Mouse (Mus musculus): ENCODE data around the gene Numbl.

Gene Numbl

DNA sequence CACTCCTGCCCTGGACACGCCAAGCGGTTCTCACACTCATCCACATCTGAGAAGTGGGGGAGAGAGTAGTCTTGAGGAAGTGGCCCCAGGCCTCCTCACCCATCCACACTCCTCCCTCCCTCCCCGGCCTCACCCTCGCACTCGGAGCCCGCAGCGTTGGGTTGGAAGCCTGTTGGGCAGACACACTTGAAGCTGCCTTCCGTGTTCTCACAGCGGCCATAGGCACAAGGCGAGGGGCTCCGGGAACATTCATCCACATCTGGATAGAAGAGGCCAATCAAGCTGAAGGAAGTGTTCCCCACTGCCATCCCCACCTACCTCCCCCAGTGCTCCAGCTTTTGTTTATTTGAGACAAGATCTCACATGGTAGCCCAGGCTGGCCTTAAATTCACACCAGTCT, 65.9 kb downstream of the Numbl start:
- no peak for DNase-seq (ENCODE audit: low spot score in 2 of 2)

DNA sequence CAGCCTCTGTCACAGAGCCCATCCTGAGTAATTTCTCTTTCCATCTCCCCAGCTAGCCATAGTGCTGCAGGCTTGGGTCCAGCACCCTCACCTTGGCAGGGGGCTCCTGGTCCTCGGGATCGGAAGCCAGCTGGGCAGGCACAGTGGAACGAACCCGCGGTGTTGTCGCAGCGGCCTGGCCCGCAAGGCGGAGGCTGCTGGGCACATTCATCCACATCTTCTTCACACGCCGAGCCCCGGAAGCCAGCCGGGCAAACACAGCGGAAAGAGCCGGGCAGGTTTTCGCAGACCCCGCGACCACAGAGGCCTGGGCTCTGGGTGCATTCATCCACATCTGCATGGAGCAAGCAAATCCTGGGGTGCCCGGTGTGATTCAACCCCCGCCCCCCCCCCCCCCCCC, 66.7 kb downstream of the Numbl start:
- no peak for DNase-seq (ENCODE audit: low spot score in 2 of 2)

DNA sequence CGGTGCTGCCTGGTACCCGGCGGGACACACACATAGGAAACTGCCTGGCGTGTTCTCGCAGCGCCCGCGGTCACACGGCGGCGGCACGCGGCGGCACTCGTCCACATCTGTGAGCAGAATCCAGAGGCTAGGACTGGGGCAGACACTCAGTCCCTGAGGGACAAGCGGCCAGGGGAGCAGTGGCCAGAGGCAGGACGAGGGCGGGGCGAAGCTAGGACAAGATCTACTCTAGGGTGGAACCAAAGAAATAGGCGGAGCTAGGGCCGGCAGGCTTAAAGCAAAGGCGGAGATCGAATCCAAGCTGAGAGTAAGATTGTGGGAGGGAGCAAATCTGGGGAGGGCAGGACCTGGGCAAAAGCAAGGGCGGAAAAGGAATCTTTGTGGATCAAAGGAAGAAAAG, 67.5 kb downstream of the Numbl start:
- DNase-seq (ENCODE audit: low spot score in 2 of 2) = no peak

DNA sequence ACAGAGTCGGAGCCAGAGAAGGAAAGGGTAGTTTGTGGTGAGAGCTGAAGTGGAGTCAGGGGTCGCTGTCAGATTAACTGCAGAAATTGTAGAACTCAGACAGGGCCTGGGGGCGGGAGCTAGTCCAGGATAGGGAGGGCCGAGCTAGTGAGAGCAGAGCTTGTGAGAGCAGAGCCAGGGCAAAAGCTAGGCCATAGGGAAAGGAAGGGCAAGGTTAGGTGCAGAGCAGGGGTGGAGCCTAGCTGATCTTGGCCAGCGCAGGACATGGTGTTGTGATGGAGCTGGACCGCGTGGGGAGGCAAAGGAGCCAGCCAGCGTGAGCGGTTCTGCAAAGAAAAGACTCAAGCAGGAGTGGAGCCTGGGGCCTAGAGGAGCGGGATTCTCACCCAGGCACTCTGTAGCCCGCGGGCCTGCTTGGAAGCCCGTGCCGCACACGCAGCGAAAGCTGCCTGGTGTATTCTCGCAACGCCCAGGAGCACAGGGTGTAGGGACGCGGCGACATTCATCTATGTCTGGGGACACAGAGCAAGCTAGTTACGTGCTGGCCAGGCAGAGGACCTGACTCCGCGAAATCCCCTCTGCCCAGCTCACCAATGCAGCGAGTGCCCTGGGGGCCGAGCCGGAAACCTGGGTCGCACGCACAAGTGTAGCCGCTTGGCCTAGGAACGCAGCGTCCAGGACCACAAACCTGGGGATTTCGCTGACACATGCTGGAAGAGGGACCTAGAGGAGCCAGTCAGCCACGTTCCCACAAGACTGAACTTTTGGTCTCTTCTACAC, 68.1 kb downstream of the Numbl start:
- DNase-seq (ENCODE audit: low spot score in 2 of 2) = no peak

DNA sequence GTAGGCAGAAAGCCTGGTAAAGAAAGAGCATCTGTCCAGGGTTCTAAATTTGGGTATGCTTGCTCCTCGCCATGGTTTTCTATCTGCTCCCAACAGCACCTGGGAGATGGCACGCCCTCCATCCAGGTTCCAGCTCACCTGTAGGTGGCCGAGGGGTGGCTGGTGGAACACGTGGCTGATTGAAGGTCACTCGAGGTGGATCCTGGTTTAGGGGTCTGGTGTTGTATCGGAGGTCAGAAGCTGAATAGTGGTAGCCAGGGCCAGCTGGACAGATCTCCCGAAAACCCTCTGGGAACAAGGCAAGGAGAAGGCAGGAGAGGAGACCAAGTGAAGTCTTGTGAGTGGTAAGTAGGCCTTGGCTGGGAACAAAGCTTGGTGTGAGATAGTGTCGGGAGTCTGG, 69.3 kb downstream of the Numbl start:
- DNase-seq (ENCODE audit: low spot score in 2 of 2) = no peak

DNA sequence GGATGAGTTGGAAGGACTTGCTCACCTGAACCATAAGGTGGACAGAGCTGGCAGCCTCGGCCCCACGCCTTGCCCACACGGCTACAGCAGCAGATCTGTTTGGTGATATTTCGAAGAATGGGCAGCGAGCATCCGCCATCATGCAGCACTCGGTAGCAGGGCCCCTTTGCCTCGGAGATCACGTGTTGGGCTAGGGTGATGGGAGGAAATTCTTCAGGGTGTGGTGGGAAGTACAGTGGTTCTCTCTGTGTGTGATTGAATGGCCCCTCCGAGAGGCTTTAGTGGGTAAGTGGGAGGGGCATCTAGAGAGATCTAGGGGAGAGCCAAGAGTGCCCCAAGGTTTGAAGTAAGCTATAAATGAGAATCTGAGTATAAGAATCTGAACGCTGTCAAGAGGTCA, 69.9 kb downstream of the Numbl start:
- no peak for DNase-seq (ENCODE audit: low spot score in 2 of 2)

DNA sequence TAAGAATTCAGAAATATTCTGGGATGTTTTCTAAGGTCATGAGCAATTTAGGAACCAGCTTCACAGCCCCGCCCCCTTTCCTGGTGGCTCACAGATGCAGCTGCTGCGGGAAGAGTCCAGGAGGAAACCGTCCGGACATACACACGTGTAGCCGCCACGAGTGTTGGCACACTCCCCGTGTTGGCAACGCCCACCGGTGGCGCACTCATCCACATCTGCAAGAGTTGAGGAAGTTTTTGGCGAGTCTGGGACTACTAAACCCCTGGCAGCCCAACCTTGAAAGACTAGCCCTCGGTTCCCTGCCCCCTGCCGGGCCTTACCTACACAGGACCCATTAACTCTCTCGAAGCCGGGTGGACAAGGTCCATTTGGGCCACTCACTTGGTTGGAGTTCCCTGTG, 70.4 kb downstream of the Numbl start:
- no peak for DNase-seq (ENCODE audit: low spot score in 2 of 2)

DNA sequence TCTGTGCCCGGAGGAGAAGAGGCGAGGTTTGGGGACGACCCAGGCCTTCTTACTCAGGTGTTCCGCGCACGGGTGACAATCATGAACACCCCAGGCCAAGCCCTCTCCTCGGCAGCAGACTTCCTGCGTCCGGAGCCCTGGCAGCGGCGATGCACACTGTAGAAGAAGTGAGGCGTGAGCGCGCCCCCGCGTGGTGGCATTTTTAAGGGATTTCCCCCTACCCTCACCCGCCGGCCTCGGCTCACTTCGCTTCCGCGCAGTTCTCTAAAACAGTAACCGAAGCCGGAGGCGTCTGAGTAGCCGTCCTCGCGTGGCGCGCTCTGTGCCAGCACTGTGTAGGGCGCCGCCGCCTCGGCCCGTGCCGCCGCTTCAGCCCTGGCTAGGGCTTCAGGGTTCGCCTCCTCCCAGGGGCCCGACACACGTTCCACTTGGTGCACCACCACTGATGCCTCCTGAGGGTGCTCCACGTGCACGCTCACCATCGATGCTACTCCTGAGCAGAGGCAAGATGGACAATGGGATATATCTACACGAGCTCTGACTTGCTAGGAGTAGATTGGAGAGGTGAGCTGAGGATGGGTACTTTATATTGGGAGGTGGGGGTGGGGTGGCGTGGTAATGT, 71.2 kb downstream of the Numbl start:
- peak; percentile 77 to 93 for DNase-seq (ENCODE audit: low spot score in 2 of 2)

DNA sequence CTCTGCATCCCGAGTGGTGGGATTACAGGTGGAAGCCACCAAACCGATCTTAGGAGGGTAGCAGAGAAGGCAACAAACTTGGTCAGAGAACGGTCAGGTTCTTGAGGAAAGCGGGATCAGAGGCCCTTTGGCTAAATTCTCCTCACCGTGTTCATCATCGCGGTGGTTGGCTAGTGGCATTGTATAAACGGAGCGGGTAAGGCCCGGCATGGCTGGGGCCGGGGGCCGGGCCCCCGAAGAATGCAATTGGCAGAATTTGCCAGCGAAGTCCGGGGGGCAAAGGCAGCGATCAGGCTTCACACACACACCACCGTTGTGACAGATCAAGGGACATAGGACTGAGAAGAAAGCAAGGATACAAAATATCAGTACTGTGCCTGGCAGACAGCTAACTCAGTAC, 71.7 kb downstream of the Numbl start:
- DNase-seq (ENCODE audit: low spot score in 2 of 2) = no peak

DNA sequence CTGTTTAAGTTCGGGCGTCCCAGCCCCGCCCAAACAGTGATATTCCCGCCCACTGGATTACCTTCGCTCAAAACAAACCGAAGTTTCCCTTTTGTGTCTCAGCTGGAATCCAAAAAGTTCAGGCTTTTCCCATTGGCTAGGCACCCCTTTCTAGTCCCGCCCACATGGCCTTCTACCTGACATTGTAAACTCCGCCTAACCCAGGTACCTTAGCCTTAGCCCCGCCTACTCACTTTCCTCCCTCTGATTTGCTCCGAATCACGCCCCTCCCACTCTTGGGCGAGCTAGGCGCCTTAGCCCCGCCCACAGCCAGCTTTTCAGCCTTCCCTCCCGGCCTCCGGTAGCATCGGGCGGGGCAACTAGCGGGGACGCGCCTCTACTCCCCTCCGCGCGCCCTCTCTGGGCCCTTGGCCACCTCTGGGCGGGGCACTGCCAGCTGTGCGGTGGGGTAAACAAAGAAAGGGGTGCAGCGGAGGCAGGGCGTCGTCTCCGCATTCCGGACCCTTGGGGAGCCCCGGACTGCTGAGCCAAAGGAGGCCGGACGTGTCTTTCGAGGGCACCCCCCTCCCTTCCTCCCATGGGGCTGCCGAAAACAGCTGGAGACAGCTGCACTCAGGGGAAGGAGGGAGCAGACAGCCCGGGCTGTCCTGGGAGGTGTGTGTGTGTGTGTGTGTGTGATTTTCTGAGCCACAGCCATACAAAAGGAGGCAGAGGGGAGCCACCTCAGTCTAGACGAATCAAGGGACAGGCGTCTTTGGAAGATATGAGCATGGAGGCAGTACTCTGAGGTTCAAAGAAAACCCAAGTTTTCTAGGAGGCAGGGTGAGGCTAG, 72.7 kb downstream of the Numbl start:
- DNase-seq (ENCODE audit: low spot score in 2 of 2) = peak; percentile 68 to 90

DNA sequence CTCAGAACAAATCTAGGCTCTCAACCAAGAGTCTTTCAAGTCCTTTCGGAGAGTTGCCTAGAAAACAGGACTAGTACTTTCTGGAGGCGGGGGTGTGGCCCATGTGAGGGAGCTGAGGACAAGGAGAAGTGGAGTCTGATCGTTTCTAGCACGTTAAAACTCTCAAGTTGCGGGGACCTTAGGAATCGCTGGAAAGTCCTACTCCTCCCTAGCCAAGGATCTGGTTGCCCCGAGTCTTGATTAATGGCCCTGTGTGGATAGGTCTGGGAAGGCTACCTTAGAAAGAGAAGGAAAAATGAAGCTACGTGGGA, 73.3 kb downstream of the Numbl start:
- DNase-seq (ENCODE audit: low spot score in 2 of 2) = no peak
